Mouse (Mus musculus) lung, adult 2 months (tissue): ENCODE results near the gene Hcrtr2.

ENCODE experiments used
- CTCF ChIP-seq: fragments of 200-500 bp; IDR thresholded peaks from 2 replicates; pipeline ENCODE4 v1.5.1; 2011; ENCODE audit warnings: mild to moderate bottlenecking, low read length, control low read depth; ENCODE audit not compliant: insufficient read depth
- POLR2A ChIP-seq: fragments of 200-500 bp; IDR thresholded peaks from 2 replicates; pipeline ENCODE4 v1.6.1; 2011; ENCODE audit warnings: low read depth, mild to moderate bottlenecking, control low read depth, low read length, borderline replicate concordance; ENCODE audit errors: extremely low read depth

DNA sequence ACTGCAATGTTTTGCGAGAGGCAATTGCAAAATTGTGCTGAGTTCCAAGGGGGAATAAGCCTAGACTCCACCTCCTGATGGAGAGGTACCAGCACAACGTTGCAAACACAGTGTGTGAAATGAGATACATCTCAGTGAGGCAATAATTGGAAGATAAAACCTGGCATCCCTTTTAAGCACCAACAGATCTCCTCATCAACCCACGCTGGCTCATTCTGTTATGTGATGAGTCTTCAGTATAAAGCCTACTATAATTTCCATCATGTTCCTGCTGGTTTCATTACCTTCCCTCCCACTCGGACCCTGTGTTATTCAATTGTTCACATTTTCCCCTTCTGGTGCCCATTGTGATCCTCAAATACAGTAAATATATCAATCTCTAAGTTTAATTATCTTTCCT, 109.0 kb downstream of the Hcrtr2 start:
- no peak for TF ChIP-seq POLR2A
- TF ChIP-seq CTCF, result no peak
